Mouse (Mus musculus): ENCODE data around the gene Pdxk. TPM values are rescaled to one million over a fixed set of nuclear protein-coding genes. Genes with fewer than 3 reads are reported as not detected.
"Not testable (repeated sequence)": the region's sequence is repeated elsewhere in the genome, so short reads cannot be mapped to it uniquely, and the experiment has no call there.

Gene Pdxk
- total RNA-seq, 1 experiment from 2014 or later, result 26.2 TPM

DNA sequence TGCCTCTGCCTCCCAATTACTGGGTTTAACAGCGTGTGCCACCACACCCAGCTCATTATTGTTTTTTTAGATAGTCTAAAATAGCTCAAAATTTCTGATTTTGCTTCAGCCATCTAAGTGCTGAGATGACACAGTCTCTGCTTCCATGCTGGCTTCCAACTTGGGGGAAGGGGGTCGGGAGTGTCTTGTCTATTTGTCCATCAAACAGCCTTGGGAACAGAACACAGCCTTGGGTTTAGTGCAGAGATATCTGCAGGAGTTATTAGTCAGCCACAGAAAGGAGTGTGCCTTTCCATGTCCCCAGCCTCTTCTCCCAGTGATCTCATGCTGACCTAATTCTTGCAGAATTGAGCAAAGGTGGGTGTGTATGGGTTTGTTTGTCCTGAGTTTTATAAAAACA is 46.0 kb downstream of the Pdxk start:
- DNase-seq, result peak; percentile 75

DNA sequence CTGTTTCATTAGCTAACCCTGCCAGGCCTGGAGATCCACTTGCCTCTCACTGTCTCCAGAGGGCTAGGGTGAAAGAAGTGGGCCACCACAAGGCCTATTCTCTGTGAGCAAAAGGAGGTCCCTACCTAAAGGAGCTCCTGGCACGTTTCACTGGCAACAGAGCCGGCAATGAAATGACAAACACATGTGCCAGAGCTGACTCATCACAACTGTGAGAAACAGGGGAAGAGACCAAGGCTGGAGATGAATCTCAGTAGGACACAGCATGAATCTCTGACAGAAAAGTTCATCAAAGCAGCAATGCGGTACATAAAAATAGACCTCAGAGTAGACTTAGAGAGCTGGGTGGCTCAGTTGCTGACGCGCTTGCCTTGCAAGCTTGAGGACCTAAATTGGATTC is 46.9 kb downstream of the Pdxk start:
- DNase-seq, result peak; percentile 78

DNA sequence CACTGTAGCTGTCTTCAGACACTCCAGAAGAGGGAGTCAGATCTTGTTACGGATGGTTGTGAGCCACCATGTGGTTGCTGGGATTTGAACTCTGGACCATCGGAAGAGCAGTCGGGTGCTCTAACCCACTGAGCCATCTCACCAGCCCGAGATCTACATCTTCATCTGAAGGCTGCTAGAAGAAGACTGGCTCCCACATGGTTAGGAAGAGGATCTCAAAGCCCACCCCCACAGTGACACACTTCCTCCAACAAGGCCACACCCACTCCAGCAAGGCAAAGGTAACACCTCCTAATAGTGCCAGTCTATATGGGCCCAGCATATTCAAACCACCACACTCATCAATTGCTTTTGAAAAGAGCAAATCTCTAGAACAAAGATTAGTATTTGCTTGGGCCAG is 49.8 kb downstream of the Pdxk start:
- DNase-seq, result not testable (repeated sequence)

DNA sequence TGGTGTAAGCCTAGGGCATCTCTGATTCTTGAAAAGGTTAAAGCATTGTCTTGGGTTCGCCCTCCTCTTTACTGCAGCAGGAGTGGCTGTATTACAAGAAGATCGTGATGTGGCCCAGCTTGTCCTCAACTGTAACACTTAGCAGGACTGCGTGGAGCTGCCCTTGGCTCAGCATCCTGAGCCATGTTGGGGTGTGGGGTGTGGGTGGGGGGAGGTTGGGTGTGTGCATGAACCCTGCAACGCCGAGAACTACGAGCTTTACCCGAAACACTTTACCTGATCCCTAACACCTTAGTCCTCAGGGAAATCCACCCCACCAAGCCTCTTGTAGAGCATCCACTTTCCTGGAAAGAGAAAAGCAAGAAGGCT is 51.6 kb downstream of the Pdxk start:
- DNase-seq, result no peak

DNA sequence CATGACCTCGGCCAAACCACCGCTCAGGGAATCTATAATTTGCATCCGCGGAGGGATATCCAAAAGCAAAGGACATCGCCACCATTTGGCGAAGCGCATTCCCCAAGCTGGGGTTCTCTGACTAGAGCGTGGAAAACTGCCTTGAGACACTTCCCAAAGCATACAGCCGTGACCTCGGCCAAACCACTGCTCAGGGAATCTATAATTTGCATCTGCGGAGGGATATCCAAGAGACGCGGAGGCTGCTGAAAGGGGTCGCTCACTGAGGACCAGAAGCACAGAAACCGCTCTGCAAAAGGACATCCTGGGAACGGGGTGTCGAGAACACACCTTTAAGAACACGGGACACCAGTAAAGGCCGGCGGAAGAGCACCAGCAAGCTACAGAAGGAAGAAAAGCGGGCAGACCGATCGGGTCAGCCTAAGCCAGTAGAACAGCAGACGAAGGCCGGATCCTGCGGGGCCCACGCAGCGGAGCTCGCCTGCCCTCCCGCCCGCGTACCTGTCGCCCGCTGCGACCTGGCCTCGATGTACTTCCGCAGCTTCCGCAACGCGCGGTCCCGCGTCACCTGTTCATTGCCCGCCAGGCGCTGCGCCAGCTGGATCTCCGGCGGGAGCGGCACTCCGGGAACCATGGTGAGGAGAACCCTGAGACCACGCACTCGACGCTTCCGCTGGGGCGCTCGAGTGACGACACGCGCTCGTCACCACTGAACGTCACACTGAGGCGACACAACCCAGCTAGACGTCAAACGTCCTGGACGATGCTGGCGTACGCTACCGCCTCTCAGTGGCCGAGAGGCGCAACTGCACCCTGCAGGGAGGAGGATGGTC is 52.2 kb downstream of the Pdxk start, which contains the start of gene Rrp1:
Gene Rrp1 (minus strand): TSS at position 725 of the 833 bp plus-strand sequence.
- DNase-seq, result peak; percentile 95

DNA sequence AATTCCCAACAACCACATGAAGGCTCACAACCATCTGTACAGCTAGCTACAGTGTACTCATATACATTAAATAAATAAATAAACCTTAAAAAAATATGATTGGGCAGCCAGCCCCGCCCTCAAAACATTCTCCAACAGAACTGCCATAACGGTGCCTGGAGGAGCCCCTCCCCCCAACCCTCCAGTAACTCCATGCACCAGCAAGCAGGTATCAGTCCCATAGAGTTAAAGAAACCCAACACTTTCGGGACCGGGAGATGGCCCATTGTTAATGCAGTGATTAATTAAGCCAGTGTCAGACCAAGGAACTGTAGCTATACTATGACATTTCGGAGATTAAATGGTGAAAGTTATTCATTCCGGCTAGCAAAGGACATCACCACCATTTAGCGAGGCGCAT is 52.9 kb downstream of the Pdxk start:
- DNase-seq, result no peak

DNA sequence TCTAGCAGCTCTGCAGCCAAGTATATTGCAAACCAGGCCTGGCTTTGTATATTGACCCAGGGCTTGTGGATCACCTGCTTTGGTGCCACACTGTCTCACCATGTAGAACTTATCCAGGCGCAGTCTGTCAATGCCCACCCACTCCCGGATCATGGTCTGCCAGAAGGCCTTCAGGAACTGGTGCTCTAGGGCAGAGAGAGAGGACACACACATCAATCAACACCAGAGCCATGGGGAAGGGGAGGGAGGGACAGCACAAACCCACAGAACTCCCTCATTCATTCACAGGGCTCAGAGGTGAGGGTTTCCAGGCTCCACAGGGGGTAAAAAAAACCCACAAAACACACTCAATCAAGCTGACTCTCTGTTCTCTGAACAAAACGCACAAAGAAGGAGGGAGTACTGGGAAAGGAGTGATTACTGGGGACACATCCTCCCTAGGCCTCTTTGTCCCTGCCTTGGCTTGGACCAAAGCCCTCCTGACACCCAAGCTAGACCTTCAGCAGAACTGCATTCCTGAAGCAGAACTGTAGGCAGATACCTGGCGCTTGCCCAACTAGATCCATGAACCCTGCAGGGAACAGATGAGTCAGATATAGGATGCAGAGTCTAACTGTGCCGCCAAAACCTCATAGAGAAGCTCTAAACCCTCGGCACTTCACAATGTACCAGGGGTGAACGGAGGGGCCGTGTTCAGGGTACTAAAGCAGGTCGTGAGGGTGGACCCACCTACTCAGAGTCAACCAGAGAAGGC is 55.6 kb downstream of the Pdxk start:
- peak; percentile 83 for DNase-seq

DNA sequence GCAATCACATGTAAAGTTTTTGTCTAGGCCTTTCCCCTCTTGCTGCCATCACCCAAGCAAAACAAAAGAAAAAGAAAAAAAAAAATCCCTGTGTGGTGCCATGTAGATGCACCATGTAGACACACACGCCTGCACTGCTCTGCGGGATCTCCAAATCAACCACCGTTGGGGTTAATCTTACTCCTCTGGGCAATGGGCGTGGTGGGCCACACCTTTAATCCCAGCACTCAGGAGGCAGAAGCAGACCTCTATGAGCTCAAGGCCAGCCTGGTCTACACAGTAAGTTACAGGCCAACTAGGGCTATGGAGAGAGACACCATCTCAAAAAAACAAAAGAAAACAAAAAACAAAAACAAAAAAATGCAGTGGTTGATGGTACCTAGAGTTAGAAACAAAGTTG is 57.6 kb downstream of the Pdxk start:
- no peak for DNase-seq

DNA sequence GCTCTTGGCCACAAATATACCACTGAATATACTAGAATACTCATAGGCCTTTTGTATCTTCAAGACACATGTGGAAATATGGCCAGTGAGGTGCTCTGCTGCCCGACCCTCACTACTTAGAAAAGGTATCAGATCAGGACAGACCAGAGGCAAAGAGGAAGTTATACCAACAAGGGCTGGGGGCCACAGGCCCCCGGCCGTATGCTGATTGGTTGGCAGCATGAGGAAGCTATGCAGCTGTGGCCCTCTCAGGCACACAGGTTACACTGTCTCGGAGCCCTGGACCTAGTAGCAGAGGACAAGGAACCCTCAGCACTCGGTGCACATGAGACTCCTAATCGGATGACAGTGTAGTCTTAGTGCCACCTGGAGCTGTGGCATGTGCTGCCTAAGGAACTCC is 58.6 kb downstream of the Pdxk start:
- DNase-seq, result no peak

DNA sequence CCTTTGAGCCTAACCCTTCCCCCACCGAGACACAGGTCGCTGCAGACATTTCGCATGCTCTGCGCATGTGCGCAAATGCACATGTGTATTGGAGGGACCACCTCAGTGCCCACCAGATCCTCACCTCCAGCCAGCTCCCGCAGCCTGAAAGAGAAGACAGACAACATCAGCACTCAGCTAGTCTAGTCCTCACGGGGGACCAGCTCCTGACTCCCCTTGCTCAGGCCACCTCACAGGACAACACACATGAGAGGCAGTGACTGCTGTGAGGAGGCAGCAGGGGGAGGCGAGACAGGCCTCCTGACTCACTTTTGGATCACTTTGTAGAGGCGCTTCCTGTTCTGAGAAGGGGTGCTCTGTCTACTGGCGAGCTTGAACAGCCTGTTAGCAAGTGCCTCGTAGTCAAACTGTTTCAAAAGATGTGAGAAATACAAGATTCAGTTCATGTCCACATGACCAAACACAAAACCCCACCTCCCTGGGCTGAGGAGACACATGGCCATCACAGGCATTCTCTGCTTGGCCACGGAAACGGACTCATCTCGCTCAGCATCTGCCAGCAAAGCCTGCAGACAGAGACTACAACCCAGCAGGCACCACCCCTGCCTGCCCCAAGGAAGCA is 62.4 kb downstream of the Pdxk start:
- DNase-seq, result no peak

DNA sequence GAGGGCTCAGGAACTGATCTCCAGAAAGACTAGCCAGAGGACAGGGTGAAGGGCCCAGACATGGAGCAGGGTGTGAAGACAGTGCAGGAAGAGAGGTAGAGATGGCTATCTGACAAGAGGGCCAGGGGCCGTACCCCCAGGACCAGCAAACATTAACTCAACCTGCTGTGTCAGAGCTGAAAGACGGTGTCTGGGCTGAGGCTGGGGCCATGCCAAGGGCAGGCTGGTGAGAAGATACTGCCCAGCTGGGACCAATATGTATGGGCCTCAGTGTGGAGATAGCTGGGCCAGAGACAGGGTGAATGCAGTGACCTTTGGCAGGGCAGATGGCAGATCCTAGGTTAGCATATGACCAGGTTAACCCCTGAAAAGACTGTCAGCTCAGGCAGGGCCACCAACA is 63.6 kb downstream of the Pdxk start:
- DNase-seq, result no peak

DNA sequence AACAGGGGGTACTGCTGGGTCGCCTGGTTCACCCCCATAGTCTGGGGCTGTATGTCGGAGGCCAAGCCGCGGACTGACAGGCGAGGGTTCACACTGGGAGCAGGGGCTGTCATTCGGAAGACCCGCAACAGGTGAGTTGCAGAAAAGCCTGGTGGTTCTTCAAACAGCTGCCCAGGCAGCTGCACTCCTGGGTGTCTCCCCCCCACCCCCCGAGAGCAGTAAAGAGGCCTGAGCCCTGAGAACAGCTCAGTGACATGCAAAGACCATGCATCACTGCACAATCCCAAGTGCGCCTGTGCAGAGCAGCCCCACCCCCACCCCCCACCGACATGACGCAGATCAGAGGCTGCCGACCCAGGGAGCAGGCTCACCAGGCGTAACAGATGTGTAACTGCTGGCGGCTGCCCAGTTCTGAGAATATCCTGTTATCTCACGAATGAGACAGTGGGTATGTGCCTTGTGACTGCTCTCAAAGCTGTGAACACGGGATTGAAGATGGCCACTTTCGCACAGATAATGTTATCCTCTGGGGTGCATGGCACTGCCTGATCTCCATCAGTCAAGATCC is 65.6 kb downstream of the Pdxk start:
- DNase-seq, result peak; percentile 90

DNA sequence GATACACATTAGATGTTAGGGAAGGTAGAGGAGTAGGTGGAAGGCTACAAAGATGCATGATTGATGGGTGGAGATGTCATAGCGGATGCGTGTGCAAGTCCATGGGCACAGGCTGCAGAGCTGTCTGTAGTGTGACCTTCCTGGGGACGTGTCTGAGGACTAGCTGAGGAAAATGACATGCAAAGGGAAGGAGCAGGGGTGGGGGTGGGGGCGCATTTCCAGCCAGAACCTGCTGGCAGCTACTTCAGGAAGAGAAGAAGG is 68.2 kb downstream of the Pdxk start:
- DNase-seq, result no peak

DNA sequence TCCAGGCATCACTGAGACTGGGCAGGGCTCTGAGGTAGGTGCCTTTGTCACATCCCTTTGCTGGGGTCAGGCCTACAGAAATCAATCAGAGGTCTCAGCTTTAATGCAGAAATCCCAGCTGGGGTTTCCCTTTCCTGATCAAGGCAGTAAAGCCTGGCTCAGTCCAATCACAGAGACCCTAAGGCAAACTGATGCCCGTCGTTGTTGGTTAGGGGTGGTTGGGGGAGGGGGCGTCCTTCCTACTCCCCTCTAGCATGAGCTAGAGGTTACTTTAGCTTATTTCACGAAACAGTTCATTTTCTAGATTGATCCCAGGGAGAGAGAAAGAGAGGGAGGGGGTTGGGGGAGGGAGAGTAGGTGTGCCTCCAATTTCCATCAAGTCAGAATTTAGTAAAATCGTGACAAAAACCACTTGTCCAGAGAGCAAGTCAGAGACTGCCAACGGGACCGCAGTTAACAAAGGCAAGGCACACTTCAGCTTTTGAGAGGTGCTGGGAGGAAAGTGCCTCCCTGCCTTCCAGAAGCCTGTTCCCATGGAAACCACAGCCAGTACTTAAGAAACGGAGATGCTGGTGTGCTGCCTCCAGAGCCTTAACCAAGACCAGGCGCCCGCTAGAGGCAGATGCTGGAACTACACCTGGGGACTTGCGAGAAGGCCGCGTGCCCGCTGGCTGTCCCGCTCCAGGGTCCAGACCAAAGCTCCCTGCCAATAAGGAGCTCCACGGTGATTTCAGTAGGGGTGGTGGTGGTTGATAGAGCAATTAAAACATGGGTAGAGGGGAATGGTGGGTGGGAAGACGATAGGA is 68.8 kb downstream of the Pdxk start:
- DNase-seq, result peak; percentile 95

DNA sequence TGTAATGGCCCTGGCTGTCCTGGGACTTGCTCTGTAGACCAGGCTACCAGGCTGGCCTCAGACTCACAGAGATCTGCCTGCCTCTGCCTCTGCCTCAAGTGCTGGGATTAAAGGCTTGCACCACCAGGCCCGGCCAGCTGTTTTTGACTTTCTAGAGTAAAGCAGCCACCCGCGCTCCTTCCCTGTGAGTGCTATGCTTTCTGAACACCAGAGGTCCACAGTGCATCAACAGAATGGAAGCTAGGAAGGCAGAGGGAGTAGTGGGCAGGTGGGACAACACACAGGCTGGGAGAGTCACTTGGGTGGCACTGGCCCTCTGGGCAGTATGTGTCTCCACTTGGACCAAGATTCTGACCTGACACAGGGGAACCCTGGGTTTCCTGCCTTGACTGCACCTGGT is 69.4 kb downstream of the Pdxk start:
- DNase-seq, result no peak

DNA sequence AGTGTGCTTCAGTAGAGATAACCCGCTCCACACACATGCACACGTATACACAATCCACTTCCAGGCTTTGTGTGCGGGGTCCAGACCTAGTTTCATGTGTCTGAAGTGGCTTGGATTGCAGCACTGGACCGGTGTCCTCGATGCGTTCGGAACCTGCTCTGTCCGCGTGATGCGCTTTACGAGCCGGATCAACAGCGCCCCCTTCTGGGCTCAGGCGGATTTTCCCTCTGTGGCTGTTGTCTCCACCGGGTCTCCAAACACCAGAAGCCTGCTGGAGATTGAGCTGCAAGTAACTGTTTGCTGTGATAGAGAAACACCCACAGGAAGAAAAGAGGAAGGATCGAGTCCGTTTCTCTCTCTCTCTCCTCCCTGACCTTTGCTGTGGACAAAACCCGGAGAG is 72.7 kb downstream of the Pdxk start:
- DNase-seq, result peak; percentile 93

DNA sequence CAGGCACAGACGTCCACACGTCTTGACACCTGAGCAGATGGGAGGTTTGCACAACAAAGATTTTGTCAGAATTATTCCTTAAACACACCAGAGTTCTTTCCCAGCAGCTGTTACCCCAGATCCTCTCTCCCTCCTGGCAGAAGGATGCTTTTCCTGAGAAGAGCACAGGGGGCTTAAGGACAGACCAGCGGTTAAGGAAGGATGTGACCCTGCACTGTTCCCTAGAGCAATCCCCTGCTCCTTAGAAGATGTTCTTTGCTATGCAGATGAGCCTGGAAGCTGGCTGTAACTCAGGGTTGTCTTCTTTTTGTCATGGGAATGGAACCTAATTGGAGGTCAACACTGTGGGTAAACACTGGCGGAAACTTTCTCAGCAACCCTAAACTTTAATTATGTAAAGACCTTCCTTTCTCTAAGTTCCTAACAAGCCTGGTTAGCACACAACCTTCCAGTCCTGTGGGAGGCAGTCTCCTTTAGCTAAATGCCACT is 73.7 kb downstream of the Pdxk start:
- no peak for DNase-seq

DNA sequence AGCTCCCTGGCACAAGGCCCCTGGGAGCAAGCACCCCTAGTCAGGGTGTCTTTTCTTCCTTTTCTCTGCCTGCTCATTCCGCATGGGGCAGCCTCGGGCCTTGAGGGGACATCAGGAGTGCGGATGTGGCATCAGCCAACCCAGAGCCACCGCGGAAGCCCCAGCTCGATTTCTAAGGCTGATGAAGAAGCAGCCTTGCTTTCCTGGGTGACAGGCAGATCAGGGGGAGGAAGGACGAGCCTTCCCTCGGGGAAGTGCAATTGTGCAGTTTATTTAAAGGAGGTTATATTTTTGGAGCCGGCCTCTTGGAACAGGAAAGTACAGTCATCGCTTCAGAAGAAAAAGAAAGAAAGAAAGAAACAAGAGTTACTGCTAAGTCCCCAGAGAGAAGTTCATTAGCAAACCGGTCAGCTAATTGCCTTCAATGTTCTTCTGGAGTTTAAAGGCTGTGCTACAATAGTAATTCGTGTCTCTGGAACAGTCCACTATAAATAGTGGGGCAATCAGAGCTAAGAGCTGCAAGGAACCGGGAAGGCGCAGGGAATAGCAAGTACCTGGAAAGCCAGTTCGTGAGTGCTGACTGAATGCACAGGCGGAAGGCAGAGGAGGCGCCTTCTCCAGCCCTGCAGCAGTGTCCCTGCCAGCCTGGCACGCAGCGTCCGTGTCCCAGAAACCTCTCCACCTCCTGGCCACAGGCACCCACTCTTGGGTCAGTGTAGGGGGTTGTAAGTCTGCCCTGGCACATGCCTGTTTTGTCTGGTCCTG is 76.4 kb downstream of the Pdxk start:
- DNase-seq, result peak; percentile 56
